Mouse (Mus musculus) gastrocnemius, adult 8-10 months (tissue): Measurements from ENCODE around the gene Ppp6r2. TPM values are rescaled to one million over a fixed set of nuclear protein-coding genes. Genes with fewer than 3 reads are reported as not detected.

Source experiments
- DNase-seq, 2 experiments: peaks; one replicate each; pipeline ENCODE4 v3.0.0; 2022; ENCODE audit warnings: low spot score in 2 of 2
- total RNA-seq, 4 experiments: library from RNA; stranded (reverse); gene quantifications; 2 replicates each; pipeline ENCODE4 v1.2.4; 2022

The Ppp6r2 gene
- total RNA-seq = 100 to 1,000 TPM in 3 of 4 experiments, 10 to 100 TPM in 1; 97.2 to 102 (median 101) TPM

DNA sequence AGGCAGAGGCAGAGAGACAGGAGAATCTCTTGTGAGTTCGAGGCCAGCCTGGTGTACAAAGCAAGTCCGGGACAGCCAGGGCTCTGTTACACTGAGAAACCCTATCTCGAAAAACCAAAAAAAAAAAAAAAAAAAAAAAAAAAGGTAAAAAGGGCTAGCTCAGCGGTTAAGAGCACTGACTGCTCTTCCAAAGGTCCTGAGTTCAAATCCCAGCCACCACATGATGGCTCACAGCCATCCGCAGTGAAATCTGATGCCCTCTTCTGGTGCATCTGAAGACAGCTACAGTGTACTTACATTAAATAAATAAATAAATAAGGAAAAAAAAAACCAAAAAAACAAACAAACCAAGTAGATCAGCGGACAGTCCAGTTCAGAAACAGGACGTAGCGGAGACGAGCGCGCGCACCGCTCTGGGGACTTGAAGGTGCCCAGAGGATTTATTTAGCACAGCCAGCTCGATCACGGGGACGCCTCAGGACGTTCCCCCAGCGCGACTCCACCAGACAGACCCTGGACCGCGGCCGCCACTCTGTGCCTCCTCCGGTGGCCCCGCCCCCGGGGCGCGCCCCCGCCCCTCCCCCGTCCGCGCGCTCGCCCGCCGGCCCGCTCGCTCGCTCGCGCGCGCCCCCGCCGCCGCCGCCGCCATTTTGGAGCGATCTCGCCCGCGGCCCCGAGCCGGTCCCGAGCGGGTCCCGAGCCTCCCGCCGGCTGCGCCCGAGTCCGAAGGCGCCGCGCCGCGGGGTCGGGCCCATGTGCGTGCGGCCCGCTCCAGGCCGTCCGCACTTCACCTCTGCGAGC, at the start of gene Ppp6r2:
TSS of gene Ppp6r2 (plus strand) at position 639 of the 801 bp plus-strand sequence.
- peak; percentile 74 to 89 for DNase-seq

DNA sequence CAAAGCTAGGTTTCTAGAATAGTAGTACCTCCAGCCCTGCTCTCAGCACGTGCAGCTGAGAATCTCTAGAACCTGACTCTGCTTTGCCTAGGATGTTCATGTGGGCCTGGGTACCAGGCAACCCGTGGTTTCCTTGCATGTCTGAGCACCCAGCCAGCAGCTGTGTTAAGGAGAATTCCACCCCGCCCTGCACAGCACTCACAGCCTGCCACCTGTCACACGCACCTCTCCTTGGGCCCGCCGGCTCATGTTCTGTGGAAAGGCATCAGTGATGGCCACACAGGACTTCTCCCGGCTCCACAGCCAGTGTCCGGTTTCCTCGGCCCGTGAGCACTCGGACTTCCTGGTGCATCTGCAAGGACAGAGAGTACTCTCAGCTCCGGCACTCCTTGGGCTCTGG, 45.9 kb upstream of the Ppp6r2 start:
- no peak for DNase-seq

DNA sequence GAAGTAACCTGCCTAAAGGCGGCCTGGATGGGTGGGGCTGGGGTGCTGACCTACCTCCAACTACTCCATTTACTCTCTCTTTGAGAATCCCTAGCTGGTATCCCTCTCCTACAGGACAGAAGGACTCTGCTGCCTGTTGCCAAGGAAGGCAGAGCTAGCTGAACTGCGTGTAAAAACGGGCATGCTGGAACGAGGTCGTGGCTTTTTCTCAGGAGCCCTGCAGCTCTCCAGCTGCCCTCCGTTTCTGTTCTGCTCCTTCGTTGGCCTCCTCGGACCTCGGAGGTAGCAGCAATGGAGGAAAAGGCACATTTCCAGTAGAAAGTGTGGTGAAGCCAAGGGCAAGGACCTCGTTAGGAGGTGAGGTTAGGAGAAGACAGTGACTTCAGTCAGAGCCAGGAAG, 42.4 kb upstream of the Ppp6r2 start:
- DNase-seq = no peak

DNA sequence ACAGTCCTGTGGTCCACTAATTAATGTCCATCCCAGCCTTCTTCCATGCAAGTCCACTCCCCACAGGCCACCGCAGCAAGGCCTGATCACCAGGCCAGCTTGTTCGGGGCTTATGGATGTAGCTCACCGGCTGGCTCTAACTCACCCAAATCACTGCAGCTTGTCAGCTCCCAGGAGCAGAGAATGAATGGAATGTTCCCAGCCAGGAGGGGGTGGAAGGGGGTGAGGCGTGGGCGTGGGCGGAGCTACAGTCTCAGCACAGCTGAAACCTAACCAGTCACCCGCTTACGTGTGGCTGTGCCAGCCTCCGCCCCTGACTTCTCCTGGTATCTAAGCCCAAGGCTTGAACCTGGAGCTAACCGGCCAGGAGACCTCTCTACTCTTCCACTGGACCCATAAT, 41.9 kb upstream of the Ppp6r2 start:
- peak; percentile 68 to 76 for DNase-seq

DNA sequence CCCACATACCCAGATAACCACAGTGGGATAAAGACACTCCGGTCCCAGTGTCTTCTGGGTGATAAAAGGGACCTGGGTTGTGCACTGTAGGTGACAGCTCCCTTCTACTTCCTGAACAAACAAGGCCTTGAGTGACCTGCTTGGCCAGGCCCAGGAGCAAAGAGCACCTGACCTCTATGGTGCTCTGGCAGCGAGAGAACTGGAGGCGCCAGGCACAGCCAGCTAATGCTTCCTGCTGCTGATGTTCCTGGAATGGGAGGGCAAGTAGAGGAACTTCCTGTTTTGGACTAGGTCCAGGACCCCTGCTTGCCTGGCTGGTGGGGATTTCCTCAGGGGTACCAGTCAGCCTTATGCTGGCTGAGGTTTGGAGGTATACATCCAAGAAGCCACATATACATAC, 41.3 kb upstream of the Ppp6r2 start:
- no peak for DNase-seq

DNA sequence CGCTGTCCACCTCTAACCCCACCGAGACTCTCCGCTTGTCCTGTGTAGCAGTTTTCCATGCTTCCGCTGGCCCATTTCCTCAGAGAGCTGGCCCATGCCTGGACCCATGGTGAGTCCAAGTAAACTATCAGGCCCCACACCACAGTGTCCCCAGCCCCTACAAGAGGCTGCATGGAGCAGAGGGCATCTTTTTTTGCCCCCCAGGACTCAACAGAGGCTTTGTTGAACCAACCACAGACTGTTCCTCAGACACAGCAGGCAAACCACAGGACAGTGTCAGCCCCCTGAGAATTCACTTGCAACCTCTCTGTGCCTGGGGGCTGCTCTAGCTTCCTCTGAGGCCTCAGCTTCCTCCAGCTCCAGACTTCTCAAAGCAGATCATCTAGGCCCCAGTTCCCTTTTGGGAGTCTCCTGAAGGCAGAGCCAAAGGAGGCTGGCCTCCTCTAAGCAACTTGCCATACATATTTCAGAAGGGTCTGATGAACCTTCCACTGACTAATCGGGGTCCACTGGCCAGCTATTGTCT, 39.8 kb upstream of the Ppp6r2 start:
- no peak for DNase-seq

DNA sequence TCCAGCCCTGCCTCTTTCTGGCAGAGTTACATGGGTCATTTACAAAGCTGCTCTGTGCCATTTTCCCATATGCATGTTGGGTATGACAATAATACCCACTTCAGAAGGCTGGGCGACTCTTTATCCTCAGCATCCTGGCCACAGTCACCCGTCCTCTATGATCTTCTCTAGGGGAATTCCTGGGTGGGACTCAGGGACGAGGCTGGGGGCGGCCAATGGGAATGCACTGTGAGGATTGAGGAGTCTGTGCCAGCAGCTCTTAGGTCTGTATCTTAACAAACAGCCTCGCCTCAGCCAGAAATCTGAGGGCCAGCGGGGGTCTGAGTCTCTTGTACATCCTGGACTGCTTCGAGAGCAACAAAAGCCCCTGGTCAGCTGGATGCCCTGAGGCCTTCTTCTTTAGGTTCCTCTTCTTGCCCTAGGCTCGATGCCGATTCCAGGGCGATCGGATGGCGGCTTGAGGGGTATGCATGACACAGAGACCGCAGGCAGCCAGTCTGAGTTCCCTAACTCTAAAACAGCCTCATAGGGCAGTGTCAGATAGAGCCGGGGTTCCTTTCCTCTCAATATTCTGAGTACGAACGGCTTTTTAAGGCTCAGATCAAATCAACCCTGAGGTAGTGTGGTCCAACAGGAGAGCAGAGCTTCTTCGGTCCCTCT, 38.9 kb upstream of the Ppp6r2 start:
- no peak for DNase-seq

DNA sequence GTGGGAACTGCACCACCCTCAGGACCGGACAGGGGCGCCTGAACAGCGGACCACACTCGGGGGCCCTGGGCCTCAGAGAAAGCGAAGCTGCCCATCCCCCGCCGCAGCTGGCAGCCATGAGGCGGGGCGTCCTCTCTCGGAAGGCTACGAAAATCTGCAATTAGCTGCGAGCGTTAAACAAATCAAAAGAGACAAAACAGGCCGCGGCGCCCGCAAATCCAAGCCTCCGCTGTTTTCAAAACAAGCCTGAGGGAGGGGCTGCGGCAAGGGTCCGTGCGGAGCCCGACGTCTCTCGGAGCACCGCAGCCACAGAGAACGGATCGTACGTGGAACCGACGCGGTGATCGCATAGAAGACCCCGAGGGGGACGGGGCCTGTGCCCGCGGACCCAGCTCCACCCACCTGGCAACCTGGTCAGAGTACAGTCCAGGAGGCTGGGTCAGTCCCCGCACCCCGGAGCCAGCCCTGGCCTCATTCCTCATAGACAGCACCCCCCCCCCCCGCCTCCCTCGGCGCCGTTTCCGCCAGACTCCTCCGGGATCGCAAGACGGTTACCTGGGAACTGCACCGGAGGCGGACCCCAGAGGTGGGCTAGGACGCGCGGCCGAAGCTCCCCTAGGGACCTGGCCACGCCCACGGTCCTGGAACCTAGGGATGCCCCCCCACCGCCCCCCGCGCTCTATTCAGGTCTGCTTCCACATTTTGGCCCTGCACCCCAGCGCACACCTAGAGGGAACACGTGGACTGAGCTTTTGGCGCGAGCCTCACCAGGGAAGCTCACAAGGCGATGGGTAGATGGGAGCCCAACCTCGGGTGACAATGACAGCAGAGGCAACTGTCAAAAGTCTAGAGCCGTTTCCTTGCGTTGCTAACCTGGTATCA, 38.1 kb upstream of the Ppp6r2 start:
- no peak for DNase-seq

DNA sequence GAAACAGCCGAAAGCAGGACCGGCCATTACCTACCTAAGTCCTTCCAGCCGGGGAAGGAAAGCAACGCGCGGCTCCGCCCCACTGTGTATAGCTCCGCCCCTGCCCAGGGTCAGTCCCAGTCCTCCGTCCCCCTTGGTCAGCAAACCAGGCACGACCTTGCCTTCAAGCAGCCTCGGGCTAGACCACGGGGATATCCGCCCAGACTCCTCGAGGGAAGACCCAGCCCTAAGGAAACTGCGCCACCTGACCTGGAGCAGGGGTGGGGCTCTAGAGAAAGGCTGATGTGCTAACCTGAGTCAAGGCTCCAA, 37.5 kb upstream of the Ppp6r2 start:
- no peak for DNase-seq

DNA sequence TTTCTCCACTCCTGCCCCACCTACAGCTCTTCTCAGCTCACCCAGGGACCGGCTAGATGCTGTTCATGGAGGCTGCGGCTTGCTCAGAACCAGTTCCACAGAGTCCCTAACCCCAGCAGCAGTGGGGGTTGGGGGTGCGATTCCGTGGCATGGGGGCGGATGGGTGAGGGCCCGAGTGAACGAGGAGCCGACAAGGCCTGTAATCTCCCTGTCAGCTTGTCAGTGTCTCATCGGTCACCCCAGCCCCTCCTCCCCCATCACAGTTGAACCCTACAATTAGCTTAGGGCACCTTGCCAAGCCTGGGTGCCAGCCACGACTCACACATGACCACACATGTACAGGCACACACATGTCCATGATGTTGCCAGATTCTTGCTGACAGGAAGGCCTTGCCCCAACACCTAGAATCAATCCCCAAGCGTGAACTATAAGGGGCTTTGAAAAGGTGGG, 36.4 kb upstream of the Ppp6r2 start:
- no peak for DNase-seq

DNA sequence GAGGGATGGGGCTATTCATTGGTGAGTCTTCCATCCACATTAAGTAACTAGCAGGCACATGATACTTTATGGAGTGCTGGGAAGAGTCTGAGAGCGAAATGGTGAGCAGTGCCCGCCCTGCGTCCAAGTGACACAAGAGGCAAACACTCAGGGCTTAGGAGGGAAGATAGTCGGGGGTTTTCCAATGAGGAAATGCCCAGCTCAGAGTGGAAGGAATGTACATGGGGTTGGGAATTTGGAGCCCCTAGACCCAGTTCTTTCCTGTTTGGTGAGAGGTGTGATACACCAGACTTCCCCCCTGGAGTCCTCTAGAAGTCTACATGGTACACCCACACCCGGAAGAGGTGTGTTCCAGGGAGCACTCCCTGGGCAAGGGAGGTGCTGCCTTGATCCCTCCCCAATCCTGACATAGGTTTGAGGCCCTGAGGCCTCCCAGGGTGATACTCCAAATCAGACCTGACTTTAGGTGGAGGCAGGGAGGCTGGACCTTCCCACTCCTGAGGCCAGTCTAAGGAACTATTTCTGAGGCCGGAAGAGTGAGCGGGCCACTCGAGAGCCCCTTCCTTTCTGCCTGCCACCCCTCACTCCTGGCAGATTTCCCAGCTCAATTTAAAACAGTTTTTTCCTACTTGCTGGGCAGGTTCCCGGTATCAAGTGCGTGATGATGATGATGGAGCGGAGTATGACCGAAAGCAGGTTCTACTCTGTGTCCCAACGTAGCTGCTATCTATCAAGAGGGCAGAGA, 35.8 kb upstream of the Ppp6r2 start:
- DNase-seq = no peak

DNA sequence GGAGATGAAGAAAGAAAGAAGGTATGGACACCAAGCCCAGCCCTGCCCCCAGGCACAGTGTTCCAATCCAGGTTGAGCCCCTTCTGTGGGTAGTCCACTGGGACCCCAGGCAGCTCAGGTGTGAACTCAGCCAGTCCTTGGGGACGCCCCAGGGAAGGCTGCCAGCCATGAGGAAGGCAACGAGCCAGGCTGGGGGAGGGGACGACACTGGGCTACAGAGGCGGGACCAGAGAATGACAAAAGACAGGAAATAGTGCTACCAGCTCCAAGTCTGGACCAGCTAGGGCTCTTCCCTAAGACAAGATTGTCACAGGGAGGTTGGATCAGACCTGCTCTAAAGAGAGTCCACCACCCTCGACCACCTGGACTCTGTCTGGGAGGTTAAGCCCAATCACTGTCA, 34.2 kb upstream of the Ppp6r2 start:
- DNase-seq = peak in 1 of 2 experiments; percentile 51

DNA sequence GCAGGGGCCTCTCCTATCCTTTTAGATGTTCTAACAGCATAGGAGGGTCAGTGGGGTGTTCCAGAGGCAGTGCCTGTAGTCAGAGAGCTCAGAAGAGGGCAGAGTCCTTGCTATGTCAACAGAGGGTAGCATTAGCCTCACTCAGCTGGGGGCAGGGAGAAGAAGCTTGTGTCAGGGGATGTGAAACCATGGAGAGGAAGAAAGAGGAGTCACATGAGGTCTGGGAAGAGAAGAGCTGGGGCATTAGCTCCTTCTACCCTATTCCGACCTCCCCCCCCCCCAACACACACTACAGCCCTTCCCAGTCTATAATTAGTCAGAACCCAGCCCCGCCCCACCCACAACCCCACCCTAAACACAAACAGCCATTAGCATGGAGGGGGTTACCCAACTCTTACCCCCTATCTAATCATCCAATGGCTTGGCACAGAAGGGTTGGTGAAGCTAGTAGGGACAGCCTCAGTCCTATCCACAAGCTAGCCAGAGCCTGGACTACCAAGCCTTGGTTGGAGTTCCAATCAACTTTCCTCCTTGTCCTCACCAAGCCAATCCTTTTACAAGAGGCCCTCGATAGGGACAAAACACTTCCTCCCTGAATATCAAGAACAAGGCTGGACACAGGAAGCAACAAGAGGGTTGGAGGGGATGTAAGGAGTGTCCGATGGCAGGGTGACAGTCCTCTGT, 33.6 kb upstream of the Ppp6r2 start:
- DNase-seq = no peak

DNA sequence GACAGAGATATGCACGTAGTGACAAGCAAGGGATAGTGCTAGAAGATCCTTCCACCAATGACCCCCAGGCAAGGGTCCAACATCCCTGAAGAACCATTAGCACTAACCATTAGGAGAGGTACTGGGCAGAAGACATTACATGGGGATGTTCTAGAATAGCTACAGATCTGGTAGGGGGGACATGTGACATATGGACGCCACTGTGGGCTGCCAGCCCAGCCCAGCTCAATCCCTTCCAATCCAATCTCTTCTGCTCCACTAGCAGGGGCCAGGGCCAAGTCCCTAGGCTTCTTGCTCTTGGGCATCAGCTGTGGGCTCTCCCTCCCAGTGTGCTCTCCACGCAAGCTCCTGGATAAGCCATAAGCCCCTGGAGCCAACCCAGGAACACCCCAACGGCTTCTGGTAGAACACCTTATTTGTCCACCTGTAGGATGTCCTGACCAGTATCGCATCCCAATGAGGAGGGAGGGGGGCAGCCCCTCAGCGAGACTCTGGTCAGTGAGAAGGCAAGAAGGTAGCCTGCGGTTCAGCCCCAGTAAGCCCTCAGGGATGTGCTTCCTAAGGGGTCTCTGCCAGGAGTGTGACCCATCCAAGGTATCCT, 33.0 kb upstream of the Ppp6r2 start:
- DNase-seq = no peak

DNA sequence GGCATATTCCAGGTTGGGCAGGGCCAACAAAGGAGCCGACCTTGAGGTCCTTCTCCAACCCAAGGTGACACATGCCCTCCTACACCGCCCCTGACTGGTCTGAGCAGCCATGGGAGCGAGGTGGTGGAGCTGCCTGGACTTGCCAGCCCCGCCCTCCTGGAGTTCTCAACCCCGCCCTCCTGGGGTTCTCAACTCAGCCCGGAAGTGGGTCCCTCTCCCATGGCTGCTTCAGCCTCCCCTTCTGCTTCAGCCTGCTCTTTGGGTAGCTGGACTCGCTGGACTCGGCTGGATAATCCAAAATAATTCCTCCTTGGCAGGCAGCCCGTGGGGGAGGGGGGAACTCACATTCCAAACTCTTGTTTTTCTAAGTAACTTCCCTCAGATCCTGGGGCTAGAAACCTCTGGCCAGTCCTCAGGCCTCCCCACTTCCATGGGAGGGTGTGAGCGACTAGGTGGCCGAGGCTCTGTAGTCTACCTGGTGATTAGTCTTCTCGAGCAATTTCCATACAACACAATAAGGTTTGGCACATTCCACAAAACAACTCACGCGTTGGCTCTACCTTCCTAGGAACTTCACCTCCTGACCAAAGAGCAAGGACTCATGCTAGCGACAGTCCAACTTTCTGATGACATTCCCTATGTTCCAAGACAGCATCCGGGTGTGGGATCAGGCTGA, 32.3 kb upstream of the Ppp6r2 start:
- DNase-seq = peak in 1 of 2 experiments; percentile 55

DNA sequence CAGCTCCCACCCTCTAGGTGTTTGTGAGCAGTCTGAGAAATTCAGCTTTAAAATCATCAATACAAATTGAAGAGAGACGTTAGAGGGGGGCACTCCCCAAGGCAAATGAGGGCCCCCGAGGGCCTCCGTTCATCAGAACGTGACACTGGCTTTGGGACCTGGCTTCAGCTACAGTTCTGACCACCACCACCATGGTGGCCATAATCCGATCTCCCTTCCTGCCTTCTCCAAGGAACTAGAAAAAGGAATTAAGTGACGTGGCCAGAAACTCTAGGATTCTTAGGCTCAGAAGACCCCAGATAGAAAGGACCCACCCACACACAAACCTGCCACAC, 31.8 kb upstream of the Ppp6r2 start:
- DNase-seq = no peak

DNA sequence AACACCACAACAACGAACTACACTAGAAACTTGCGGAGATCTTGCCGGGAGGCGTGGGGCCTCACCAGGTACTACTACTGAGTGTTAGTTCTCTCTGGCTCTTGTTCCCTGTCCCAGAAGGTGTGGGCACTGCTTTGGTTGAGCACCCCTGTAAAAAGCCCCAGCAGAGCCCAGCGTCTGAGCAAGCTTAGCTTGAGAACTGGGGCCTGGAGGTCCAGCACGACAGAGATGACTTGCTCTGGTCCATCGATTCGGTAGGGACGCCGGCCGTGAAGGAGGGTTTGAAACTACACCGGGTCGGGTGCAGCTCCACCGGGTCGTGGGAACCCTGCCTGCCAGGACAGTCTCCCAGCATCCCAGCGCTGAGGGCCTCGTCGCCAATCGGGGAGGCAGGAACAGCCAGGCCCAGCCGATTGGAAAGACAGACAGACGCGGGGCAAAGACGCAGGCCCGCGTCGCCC, 31.2 kb upstream of the Ppp6r2 start:
- DNase-seq = no peak

DNA sequence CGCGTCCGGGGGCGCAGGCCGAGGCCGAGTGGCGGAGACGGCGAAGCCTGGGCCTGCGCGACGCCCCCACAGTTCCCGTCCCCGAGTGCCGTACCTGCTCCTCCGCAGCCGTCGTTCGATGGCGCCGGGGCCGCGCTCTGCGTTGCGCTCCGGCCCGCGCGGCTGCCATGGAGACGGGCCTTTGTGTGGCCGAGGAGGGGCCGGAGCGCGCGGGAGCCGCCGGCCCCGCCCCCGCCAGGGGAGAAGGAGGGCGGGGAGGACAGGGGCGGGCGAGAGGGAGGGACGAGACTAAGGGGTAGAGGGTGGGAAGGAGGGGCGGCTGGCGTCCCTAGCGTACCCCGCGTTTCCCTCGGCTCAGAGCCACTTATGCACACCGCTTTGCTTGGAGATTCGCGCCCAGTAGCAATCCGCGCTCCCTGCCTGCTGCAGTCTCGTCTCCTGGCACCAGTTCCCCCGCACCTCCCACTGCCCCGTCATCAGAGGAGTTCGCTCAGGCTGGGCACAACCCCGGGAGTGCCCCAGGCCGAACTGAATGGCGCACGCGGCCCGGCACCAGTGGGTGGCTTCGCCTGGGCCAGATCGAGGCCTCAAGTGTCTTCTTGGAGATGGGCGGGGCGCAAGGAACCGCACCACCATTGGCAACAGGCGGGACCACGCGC, 30.7 kb upstream of the Ppp6r2 start, which contains the start of gene Plxnb2:
TSS of gene Plxnb2 (minus strand) at position 218 of the 659 bp plus-strand sequence.
- peak; percentile 63 to 66 for DNase-seq
